Mouse (Mus musculus) urinary bladder, postnatal 14 days (tissue): ENCODE measurements around the gene Pax2.
A peak's percentile ranks its signal among the peaks of the same experiment; 100 is the strongest.
"Not testable (repeated sequence)": the region's sequence is repeated elsewhere in the genome, so short reads cannot be mapped to it uniquely, and the experiment has no call there.

Experiments
- DNase-seq: peaks from one replicate; pipeline ENCODE4 v3.0.0; 2021; ENCODE audit warnings: low spot score

Gene Pax2

GRCm38 (mm10) chr19:44835931-44836861 lies 80.4 kb downstream of the Pax2 start:
- no peak for DNase-seq

- DNase-seq, result no peak
Observed at GRCm38 (mm10) chr19:44837426-44838205, 81.8 kb downstream of the Pax2 start.

GRCm38 (mm10) chr19:44838321-44838720 lies 82.5 kb downstream of the Pax2 start:
- DNase-seq, result no peak

- not testable (repeated sequence) for DNase-seq
Observed at GRCm38 (mm10) chr19:44842661-44843060, 86.8 kb downstream of the Pax2 start.

- no peak for DNase-seq
Observed at GRCm38 (mm10) chr19:44849465-44849864, 93.6 kb downstream of the Pax2 start.

- DNase-seq, result no peak
Observed at GRCm38 (mm10) chr19:44858671-44859070, 102.8 kb downstream of the Pax2 start.

GRCm38 (mm10) chr19:44868766-44869165 lies 112.9 kb downstream of the Pax2 start:
- DNase-seq, result no peak

- no peak for DNase-seq
Observed at GRCm38 (mm10) chr19:44874186-44874898, 118.5 kb downstream of the Pax2 start.

GRCm38 (mm10) chr19:44874928-44875327 lies 119.1 kb downstream of the Pax2 start:
- no peak for DNase-seq

GRCm38 (mm10) chr19:44875718-44876117 lies 119.9 kb downstream of the Pax2 start:
- no peak for DNase-seq

GRCm38 (mm10) chr19:44876529-44876928 lies 120.7 kb downstream of the Pax2 start:
- DNase-seq, result no peak

- peak; percentile 29 for DNase-seq
Observed at GRCm38 (mm10) chr19:44882552-44883024, 126.7 kb downstream of the Pax2 start.

GRCm38 (mm10) chr19:44884331-44884730 lies 128.5 kb downstream of the Pax2 start:
- no peak for DNase-seq

GRCm38 (mm10) chr19:44886475-44886874 lies 130.6 kb downstream of the Pax2 start:
- DNase-seq, result no peak
